Mouse (Mus musculus) ES-Bruce4 (cell line): ENCODE measurements around the gene Anxa4.

Experiments used
- CTCF ChIP-seq: IDR thresholded peaks from one replicate; pipeline ENCODE4 v1.8.1; 2011; ENCODE audit warnings: low read depth, low read length
- EP300 ChIP-seq: IDR thresholded peaks from 2 replicates; pipeline ENCODE4 v1.6.1; 2011; ENCODE audit warnings: low read depth, low read length; ENCODE audit not compliant: insufficient read depth
- POLR2A ChIP-seq: IDR thresholded peaks from one replicate; pipeline ENCODE4 v1.8.1; 2011; ENCODE audit warnings: low read length; ENCODE audit not compliant: insufficient read depth

DNA sequence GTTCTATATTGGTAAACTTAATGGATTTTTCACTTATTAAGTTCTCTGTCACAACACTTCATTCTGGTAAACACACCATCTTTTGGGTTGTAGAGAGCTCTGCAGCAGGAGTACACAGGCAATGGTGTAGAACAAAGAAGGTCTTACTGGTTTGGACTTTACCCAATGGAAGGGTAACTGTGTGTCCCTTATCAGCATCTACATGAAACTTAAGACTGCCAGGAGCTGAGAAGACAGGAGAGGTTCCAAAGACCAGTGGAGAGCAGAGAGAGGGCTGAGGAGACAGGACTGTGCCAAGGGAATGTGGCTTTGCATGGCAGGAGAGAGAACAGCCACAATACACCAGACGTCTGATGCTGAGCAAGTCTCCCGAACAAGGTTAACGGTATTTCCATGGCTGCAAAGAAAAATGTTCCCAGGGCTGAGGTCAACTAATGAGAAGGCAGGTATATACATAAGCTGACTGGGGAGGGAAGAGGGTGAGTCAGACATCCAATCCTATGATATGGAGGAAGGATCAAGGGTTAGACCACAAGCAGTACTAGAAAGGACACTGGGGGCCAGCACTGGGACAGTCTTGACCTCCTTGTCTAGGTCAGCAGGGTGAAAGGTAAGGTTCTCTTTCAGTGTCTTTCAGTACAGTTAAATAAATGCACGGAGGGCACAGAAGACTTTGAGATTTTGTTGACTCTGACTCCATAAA lies 85.2 kb downstream of the Anxa4 start:
- TF ChIP-seq POLR2A (no peak), EP300 (no peak), CTCF (no peak)
